In genomic region chr17:45935291-45935690, GRCm38 (mm10) we compare ENCODE assay signal across 21 mouse cellular contexts.
"Had no signal": no experiment of that assay in that cellular context is flagged by ENCODE, and none has a peak within 500 bp of the region (broad histone marks: within the 10 kb centered on the region; RNA-seq: fewer than 3 reads in every experiment).

No protein-coding gene starts in this region.

- DNase-seq: kidney, adult 11 months; kidney, adult 8-10 months; kidney, postnatal 10 days; kidney, postnatal 36 days; layer of hippocampus, postnatal 36 days; liver, postnatal 0 days; retina, postnatal 1 day; right cerebral cortex, postnatal 25 days; spleen, adult 18-20 months; thymus, postnatal 25 days had no signal

- H3K4me3 ChIP-seq: kidney, embryonic 15.5 days; left cerebral cortex, adult 2 months; limb, embryonic 12.5 days; limb, embryonic 15.5 days; midbrain, embryonic 15.5 days; myocyte; neural tube, embryonic 13.5 days had no signal

- ATAC-seq: hindbrain, embryonic 16.5 days; liver, postnatal 0 days; midbrain, embryonic 15.5 days had no signal

- H3K27ac ChIP-seq: kidney, embryonic 15.5 days; left cerebral cortex, adult 2 months; limb, embryonic 12.5 days; limb, embryonic 15.5 days; liver, embryonic 14.5 days; macrophage; midbrain, embryonic 15.5 days; neural tube, embryonic 13.5 days had no signal

- H3K9me3 ChIP-seq: kidney, embryonic 15.5 days; limb, embryonic 12.5 days; limb, embryonic 15.5 days; midbrain, embryonic 15.5 days; neural tube, embryonic 13.5 days had no signal

- H3K9ac ChIP-seq: kidney, embryonic 15.5 days; limb, embryonic 12.5 days; limb, embryonic 15.5 days; liver, embryonic 14.5 days; liver, postnatal 0 days; midbrain, embryonic 15.5 days; neural tube, embryonic 13.5 days had no signal

- H3K36me3 ChIP-seq: kidney, embryonic 15.5 days; limb, embryonic 12.5 days; limb, embryonic 15.5 days; midbrain, embryonic 15.5 days; neural tube, embryonic 13.5 days had no signal

- H3K4me2 ChIP-seq: kidney, embryonic 15.5 days; limb, embryonic 12.5 days; limb, embryonic 15.5 days; liver, embryonic 11.5 days; midbrain, embryonic 15.5 days; neural tube, embryonic 13.5 days had no signal

- H3K27me3 ChIP-seq: limb, embryonic 15.5 days; midbrain, embryonic 15.5 days had no signal
